Mouse (Mus musculus) cerebellum, postnatal 25 days (tissue): ENCODE results near the gene Slc15a5.
"Not testable (repeated sequence)": the region's sequence is repeated elsewhere in the genome, so short reads cannot be mapped to it uniquely, and the experiment has no call there.

ENCODE experiments used
- DNase-seq, 2 experiments: peaks; one replicate each; pipeline ENCODE4 v3.0.0; 2021; ENCODE audit warnings: mixed read lengths in 2 of 2

The Slc15a5 gene

GRCm38 (mm10) chr6:138079816-138080215, at the start of gene Slc15a5:
Gene Slc15a5 (minus strand): TSS chr6:138079916.
- no peak for DNase-seq

- DNase-seq: no peak
These were observed 48.9 kb upstream of the Slc15a5 start for GRCm38 (mm10) chr6:138128392-138129335.

GRCm38 (mm10) chr6:138117496-138117895, 37.8 kb upstream of the Slc15a5 start:
- no peak for DNase-seq

- DNase-seq: no peak
These were observed 24.8 kb upstream of the Slc15a5 start for GRCm38 (mm10) chr6:138104559-138104958.

GRCm38 (mm10) chr6:138102940-138103339, 23.2 kb upstream of the Slc15a5 start:
- DNase-seq: no peak

- DNase-seq: no peak
These were observed 22.1 kb upstream of the Slc15a5 start for GRCm38 (mm10) chr6:138101843-138102242.

- no peak for DNase-seq
These were observed 19.9 kb upstream of the Slc15a5 start for GRCm38 (mm10) chr6:138099646-138100045.

- no peak for DNase-seq
These were observed 15.3 kb upstream of the Slc15a5 start for GRCm38 (mm10) chr6:138095060-138095459.

- no peak for DNase-seq
These were observed 12.7 kb upstream of the Slc15a5 start for GRCm38 (mm10) chr6:138092432-138092831.

- DNase-seq: no peak
These were observed 9.4 kb upstream of the Slc15a5 start for GRCm38 (mm10) chr6:138089084-138089483.

- DNase-seq: not testable (repeated sequence)
These were observed 6.7 kb upstream of the Slc15a5 start for GRCm38 (mm10) chr6:138086421-138086820.

- no peak for DNase-seq
These were observed 1.2 kb upstream of the Slc15a5 start for GRCm38 (mm10) chr6:138080778-138081549.

- DNase-seq: no peak
These were observed 1.9 kb downstream of the Slc15a5 start for GRCm38 (mm10) chr6:138077681-138078439.

- no peak for DNase-seq
These were observed 4.0 kb downstream of the Slc15a5 start for GRCm38 (mm10) chr6:138075723-138076122.

- DNase-seq: no peak
These were observed 6.2 kb downstream of the Slc15a5 start for GRCm38 (mm10) chr6:138073540-138073939.

- no peak for DNase-seq
These were observed 6.8 kb downstream of the Slc15a5 start for GRCm38 (mm10) chr6:138072963-138073339.

GRCm38 (mm10) chr6:138072110-138072962, 7.4 kb downstream of the Slc15a5 start:
- DNase-seq: no peak

GRCm38 (mm10) chr6:138071505-138072107, 8.1 kb downstream of the Slc15a5 start:
- no peak for DNase-seq

GRCm38 (mm10) chr6:138070720-138071504, 8.8 kb downstream of the Slc15a5 start:
- DNase-seq: no peak

GRCm38 (mm10) chr6:138069921-138070320, 9.8 kb downstream of the Slc15a5 start:
- DNase-seq: no peak

- no peak for DNase-seq
These were observed 24.1 kb downstream of the Slc15a5 start for GRCm38 (mm10) chr6:138055572-138055971.
